Mouse (Mus musculus) heart, postnatal 10 days (tissue): ENCODE results near the gene Dcun1d2. TPM values are rescaled to one million over a fixed set of nuclear protein-coding genes. Genes with fewer than 3 reads are reported as not detected.
"Not testable (repeated sequence)": the region's sequence is repeated elsewhere in the genome, so short reads cannot be mapped to it uniquely, and the experiment has no call there.

Experiments
- DNase-seq, 2 experiments: peaks; one replicate each; pipeline ENCODE4 v3.0.0; 2021
- intact Hi-C: fragments of 180-260 bp; cut with DNase I; formaldehyde crosslinking; loops from one replicate; pipeline ENCODE4 v1.15.1; 2025
- total RNA-seq, 2 experiments: library from RNA; stranded (reverse); gene quantifications; 2 replicates each; pipeline ENCODE4 v1.2.3; 2021

Gene Dcun1d2
- 10 to 100 TPM; 33.8 to 41.8 TPM for total RNA-seq

GRCm38 (mm10) chr8:13287692-13288623 lies at the start of gene Dcun1d2, which contains the start of gene Tmco3:
Dcun1d2 (minus strand) TSS chr8:13288131.
Tmco3 (plus strand) TSS chr8:13288190.
- intact Hi-C loops, result no loop called here
- peak; percentile 97 for DNase-seq

- DNase-seq, result no peak
- intact Hi-C loops, result no loop called here
These were observed 49.7 kb upstream of the Dcun1d2 start for GRCm38 (mm10) chr8:13337678-13338077.

DNA sequence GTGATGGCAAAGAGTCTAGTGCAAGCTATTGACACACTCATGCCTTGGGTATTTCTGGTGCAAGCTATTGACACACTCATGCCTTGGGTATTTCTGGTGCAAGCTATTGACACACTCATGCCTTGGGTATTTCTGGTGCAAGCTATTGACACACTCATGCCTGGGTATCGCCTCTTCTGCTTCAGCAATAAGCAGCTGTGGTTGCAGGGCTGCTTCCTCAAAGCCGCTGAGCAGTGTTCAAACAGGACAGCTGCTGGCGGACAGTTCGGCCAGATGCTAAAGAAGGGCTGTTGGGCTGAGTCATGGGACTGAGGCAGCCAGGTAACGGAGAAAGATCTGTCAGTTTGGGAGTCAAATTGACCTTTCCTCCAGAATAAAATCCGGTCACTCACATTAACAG lies 49.3 kb upstream of the Dcun1d2 start:
- intact Hi-C loops, DNase-seq: not testable (repeated sequence)

GRCm38 (mm10) chr8:13334671-13335070 lies 46.7 kb upstream of the Dcun1d2 start:
- no peak for DNase-seq
- intact Hi-C loops, result no loop called here

DNA sequence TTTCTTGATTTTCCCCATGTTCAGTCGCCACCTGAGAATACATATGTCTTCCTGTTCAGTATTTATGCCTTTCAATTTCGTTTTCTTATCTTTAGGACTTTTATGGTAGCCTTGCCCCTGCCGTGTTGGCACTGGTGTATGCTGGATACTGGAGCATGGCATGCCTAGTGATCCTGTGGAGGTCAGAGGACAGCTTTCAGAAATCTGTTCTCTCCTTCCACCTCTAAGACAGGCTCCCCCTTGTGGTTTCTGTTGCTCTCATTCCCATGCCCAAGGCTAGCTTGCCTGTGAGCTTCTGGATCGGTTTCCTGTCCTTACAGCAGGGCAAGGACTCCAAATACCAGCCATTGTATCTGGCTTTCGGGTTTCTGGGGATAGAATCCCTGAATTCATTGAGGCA lies 38.7 kb upstream of the Dcun1d2 start:
- intact Hi-C loops, result no loop called here
- peak in 1 of 2 experiments; percentile 45 for DNase-seq

DNA sequence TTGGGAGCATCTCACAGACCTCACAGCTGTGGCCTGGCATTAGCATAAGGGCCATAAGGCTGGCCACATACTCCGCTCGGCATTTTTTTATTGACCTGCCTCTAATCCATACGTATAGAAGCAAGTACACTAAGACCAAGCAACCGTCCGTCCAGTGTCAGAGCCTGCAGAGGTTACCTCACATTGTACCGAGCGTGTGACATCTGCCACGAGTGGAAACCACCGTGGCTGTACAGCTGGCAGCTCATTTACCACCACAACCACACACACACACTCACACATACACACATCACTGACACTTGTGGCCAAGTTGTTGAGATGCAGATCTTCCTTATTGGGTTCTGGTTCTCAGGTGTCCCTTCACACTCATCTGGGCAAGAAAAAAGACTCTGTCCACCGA lies 28.7 kb upstream of the Dcun1d2 start:
- no peak for DNase-seq
- intact Hi-C loops, result no loop called here

DNA sequence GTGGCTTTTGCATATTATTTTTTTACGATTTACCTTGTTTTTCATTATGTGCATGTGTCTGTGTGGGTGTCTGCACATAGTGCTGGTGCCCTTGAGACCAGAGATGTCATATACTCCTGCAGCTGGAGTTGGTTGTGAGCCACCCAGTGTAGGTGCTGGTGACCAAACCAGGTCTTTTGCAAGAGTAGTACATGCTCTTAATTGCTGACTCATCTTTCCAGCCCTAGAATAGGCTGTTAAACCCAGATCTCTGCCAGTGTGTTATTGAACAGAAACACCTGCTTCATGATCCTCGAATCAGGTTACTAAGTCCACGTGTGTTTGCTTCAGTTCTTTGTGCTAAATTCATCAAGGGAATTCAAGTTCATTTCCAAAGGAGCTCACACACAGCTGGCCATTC lies 27.0 kb upstream of the Dcun1d2 start:
- intact Hi-C loops, result no loop called here
- DNase-seq, result no peak

- intact Hi-C loops, result no loop called here
- no peak for DNase-seq
These were observed 19.0 kb upstream of the Dcun1d2 start for GRCm38 (mm10) chr8:13306916-13307315.

DNA sequence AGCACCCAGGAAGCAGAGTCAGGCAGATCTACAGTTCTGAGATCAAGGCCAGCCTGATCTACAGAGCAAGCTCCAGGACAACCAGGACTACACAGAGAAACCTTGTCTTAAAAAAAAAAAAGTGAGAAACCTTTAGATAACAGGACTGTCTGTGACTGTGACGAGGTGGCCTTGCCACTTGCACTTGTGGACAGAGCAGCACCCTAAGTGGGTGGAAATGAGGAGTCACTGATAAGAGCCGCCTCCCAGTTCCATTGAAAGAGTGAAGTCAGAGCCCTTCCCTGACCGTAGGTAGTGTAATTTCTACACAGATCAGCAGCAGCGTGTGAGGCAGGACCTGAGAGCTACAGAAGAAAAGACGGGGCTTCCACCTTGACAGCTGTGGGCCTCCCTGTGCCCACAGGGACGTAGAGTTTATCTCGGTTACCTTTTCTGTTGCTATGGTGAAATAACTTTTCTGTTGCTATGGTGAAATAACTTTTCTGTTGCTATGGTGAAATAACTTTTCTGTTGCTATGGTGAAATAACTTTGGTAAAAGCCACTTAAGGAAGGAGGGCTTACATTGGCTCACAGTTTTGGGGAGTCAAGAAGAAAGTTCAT lies 18.5 kb upstream of the Dcun1d2 start:
- intact Hi-C loops, result no loop called here
- DNase-seq, result no peak

- no peak for DNase-seq
- intact Hi-C loops, result no loop called here
These were observed 18.0 kb upstream of the Dcun1d2 start for GRCm38 (mm10) chr8:13305884-13306283.

GRCm38 (mm10) chr8:13305459-13305858 lies 17.5 kb upstream of the Dcun1d2 start:
- intact Hi-C loops, result no loop called here
- DNase-seq, result no peak

GRCm38 (mm10) chr8:13301036-13301435 lies 13.1 kb upstream of the Dcun1d2 start:
- intact Hi-C loops, result no loop called here
- no peak for DNase-seq

- no peak for DNase-seq
- intact Hi-C loops, result no loop called here
These were observed 11.6 kb upstream of the Dcun1d2 start for GRCm38 (mm10) chr8:13299571-13299970.

DNA sequence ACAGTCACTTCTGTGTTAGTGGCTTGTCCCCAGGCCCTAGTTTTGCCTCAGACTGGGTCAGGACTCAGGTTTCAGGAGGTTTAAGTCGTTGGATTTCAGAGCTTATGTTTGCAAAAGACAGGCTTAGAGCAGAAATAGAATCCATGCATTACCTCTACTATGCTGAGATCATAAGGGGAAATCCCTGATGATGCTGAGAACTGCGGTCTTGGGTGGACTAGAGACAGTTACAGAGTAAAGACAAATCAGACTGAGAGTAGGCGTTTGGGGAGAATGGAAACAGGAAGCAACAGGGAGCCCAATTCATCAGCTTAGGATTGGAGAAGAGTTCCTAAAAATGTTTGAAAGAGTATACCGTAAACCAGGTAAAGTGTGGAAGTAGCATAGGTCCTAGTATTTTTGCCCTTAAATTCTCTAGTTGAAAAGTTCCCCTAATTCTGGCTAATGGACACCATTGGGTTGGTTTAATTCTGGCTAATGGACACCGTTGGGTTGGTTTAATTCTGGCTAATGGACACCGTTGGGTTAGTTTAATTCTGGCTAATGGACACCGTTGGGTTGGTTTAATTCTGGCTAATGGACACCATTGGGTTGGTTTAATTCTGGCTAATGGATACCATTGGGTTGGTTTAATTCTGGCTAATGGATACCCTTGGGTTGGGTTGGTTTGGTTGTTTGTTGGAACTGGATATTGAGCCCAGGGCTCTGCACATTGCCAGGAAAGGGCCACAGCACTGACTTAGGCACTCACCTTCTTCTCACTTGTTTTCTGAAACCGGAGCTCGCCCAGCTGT lies 5.9 kb upstream of the Dcun1d2 start:
- DNase-seq, result no peak
- intact Hi-C loops, result no loop called here

DNA sequence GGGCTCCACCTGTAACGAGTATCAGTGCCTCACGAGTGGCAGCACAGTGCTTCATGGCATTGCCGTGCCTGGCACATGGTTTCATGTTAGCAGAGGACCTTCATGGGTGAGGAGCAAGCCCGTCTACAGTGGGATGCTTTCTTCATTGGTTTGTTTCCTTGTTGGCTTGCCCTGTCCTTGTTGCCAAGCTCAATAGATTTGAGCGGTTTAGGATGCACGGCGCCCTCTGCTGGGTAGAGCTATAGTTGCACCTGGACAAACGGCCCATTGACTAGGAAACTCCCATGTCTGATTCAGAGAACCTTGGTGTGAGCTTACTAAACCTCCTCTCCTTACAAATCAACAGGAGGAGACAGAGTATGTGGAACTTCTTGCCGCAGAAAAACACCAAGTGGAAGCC lies 4.4 kb upstream of the Dcun1d2 start:
- intact Hi-C loops, result no loop called here

DNA sequence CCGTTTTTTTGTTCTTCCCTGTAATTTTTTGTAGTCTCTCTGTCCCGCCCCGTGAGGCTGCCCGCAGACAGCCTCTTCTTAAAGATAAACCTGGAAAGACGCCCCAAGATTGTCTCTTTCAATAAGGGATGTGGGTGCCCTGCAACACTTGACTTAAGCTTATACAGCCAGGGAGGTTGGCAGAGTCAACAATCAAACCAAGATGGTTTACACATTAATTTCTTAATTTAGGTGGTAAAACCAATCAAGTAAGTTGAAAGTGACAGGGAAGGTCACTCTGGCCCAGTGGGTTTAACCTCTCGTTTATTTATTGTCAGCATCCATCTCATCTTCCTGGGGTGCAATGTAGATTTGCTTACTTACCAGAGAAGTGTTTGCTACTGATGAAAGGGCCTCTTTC lies 715 bp upstream of the Dcun1d2 start:
- no peak for DNase-seq
- intact Hi-C loops, result no loop called here

More for the DNA sequence above, 4.4 kb upstream of the Dcun1d2 start:
- DNase-seq, result peak; percentile 82 to 87

DNA sequence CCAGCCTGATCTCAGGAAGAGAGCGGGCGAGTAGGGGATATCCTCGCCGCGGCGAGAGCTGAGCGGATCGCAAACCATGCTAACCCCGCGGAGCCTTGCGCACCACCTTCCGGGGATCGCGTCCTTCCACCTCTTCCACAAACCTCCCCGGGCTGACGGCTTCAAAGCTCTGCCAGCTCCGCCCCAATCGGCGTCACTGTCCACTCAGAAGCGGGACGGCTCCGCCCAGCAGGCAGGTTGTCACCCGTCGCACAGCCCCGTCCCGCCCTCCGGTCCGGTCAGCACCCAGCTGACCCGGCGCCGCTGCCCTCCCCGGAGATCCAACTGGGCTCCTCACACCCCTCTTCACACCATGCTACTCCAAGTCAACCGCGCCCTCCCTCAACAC lies 633 bp downstream of the Dcun1d2 start:
- intact Hi-C loops, result no loop called here
- DNase-seq, result peak; percentile 90 to 93

- no peak for DNase-seq
- intact Hi-C loops, result no loop called here
These were observed 4.7 kb downstream of the Dcun1d2 start for GRCm38 (mm10) chr8:13283200-13283599.

GRCm38 (mm10) chr8:13276941-13277447 lies 10.9 kb downstream of the Dcun1d2 start:
- DNase-seq, result no peak
- intact Hi-C loops, result no loop called here

- DNase-seq, result no peak
- intact Hi-C loops, result no loop called here
These were observed 15.1 kb downstream of the Dcun1d2 start for GRCm38 (mm10) chr8:13272834-13273233.

- intact Hi-C loops, result no loop called here
- no peak for DNase-seq
These were observed 20.4 kb downstream of the Dcun1d2 start for GRCm38 (mm10) chr8:13267566-13267965.
